Comparison of ENCODE assay signal across 18 mouse cellular contexts in genomic region chr6:48572014-48572413, GRCm38 (mm10). TPM values are rescaled to one million over a fixed set of nuclear protein-coding genes. Genes with fewer than 3 reads are reported as not detected.
DNase-seq lines count a peak whose midpoint lies in the region; ATAC-seq and TF ChIP-seq lines count a peak whose summit lies in the region.
"Had no signal": no experiment of that assay in that cellular context is flagged by ENCODE, and none has a peak within 500 bp of the region (broad histone marks: within the 10 kb centered on the region; RNA-seq: fewer than 3 reads in every experiment).

No protein-coding gene starts in this region.

- TF ChIP-seq CTCF in lung, adult 2 months (IDR thresholded peaks at IDR 0.05; ENCODE audit: insufficient read depth, low read length) = no peak
- no peak for TF ChIP-seq CTCF in heart, postnatal 0 days (IDR thresholded peaks at IDR 0.05; ENCODE audit: low read depth)
- no peak for TF ChIP-seq CTCF in small intestine, adult 2 months (IDR thresholded peaks at IDR 0.05; ENCODE audit: extremely low read depth, insufficient read length, insufficient replicate concordance, low read depth, low read length)
- TF ChIP-seq CTCF in thymus, adult 2 months (IDR thresholded peaks at IDR 0.05; ENCODE audit: borderline replicate concordance, control insufficient read depth, extremely low read depth, insufficient read depth, low read length, poor library complexity) = no peak

- no peak for TF ChIP-seq POLR2A in lung, adult 2 months (IDR thresholded peaks at IDR 0.05; ENCODE audit: borderline replicate concordance, extremely low read depth, low read depth, low read length)
- no peak for TF ChIP-seq POLR2A in small intestine, adult 2 months (IDR thresholded peaks at IDR 0.05; ENCODE audit: low read depth, low read length)
- TF ChIP-seq POLR2A in thymus, adult 2 months (IDR thresholded peaks at IDR 0.05; ENCODE audit: control insufficient read depth, extremely low read depth, insufficient read depth, low read length, poor library complexity) = no peak

- peak overlapping the region; percentile 52 for H3K9ac ChIP-seq in heart, embryonic 13.5 days
- H3K9ac ChIP-seq in heart, postnatal 0 days (replicated peaks; ENCODE audit: low read depth, low read length) = no peak overlapping the region
- H3K9ac ChIP-seq: embryonic facial prominence, embryonic 12.5 days; forebrain, embryonic 12.5 days; liver, embryonic 14.5 days; midbrain, embryonic 15.5 days had no signal

- TF ChIP-seq EP300 in heart, postnatal 0 days (IDR thresholded peaks at IDR 0.05; ENCODE audit: low read depth) = no peak

- 83% methylated on average over 5 of the region's 5 CpGs for WGBS in heart, embryonic 13.5 days
- 77% methylated on average over 5 of the region's 5 CpGs for WGBS in lung, adult 2 months
- WGBS in heart, postnatal 0 days = 85% methylated on average over 5 of the region's 5 CpGs
- WGBS in small intestine, adult 2 months = 91% methylated on average over 5 of the region's 5 CpGs
- 92% methylated on average over 5 of the region's 5 CpGs for WGBS in thymus, adult 2 months

- H3K36me3 ChIP-seq in heart, embryonic 13.5 days = no peaks in the 10 kb centered on the region
- no peaks in the 10 kb centered on the region for H3K36me3 ChIP-seq in heart, postnatal 0 days (replicated peaks; ENCODE audit: control insufficient read depth, insufficient read depth, low read length)
- H3K36me3 ChIP-seq in small intestine, adult 2 months (ENCODE audit: control insufficient read depth, insufficient read depth, low read length) = no peaks in the 10 kb centered on the region
- no peaks in the 10 kb centered on the region for H3K36me3 ChIP-seq in thymus, adult 2 months (ENCODE audit: control insufficient read depth, insufficient read depth, low read length)

- peaks cover 57% of the 10 kb centered on the region for H3K4me1 ChIP-seq in heart, embryonic 13.5 days
- peaks cover 2% of the 10 kb centered on the region; the same call in 1 of the 2 replicates for H3K4me1 ChIP-seq in lung, adult 2 months (ENCODE audit: control insufficient read depth, insufficient read depth, low read length)
- H3K4me1 ChIP-seq in heart, postnatal 0 days (ENCODE audit: control insufficient read depth, insufficient read depth) = peaks cover 20% of the 10 kb centered on the region
- peaks cover 9% of the 10 kb centered on the region for H3K4me1 ChIP-seq in small intestine, adult 2 months (ENCODE audit: control insufficient read depth, insufficient read depth, insufficient read length, low read length)
- no peaks in the 10 kb centered on the region for H3K4me1 ChIP-seq in thymus, adult 2 months (replicated peaks; ENCODE audit: control insufficient read depth, insufficient read depth, low read length)
- H3K4me1 ChIP-seq: forebrain, embryonic 12.5 days; midbrain, embryonic 15.5 days had no signal

- peak overlapping the region; percentile 83 for H3K27ac ChIP-seq in heart, embryonic 13.5 days (replicated peaks)
- peak overlapping the region; percentile 51 for H3K27ac ChIP-seq in heart, postnatal 0 days (ENCODE audit: low read depth)
- H3K27ac ChIP-seq in small intestine, adult 2 months (ENCODE audit: insufficient read depth, low read depth, low read length) = peak overlapping the region; percentile 78
- H3K27ac ChIP-seq in thymus, adult 2 months (ENCODE audit: control insufficient read depth, insufficient read depth, low read length) = no peak overlapping the region
- H3K27ac ChIP-seq: forebrain, embryonic 12.5 days; liver, embryonic 14.5 days; midbrain, embryonic 15.5 days had no signal

- no peak for DNase-seq in heart, adult 8-10 months (ENCODE audit: low spot score)
- DNase-seq in lung, adult 2 months = no peak
- DNase-seq in lung, postnatal 10 days = no peak
- DNase-seq in heart, postnatal 0 days (ENCODE audit: low spot score) = no peak
- no peak for DNase-seq in layer of hippocampus, postnatal 36 days
- no peak for DNase-seq in thymus, adult 2 months
- DNase-seq: cerebellum, postnatal 14 days had no signal

- H3K27me3 ChIP-seq in heart, embryonic 13.5 days (replicated peaks) = no peaks in the 10 kb centered on the region
- H3K27me3 ChIP-seq in heart, postnatal 0 days (ENCODE audit: control insufficient read depth, insufficient read depth, low read length) = no peaks in the 10 kb centered on the region
- no peaks in the 10 kb centered on the region for H3K27me3 ChIP-seq in small intestine, adult 2 months (ENCODE audit: control insufficient read depth, insufficient read depth, low read length)
- no peaks in the 10 kb centered on the region for H3K27me3 ChIP-seq in thymus, adult 2 months (ENCODE audit: control insufficient read depth, insufficient read depth, low read length)
- H3K27me3 ChIP-seq: embryonic facial prominence, embryonic 12.5 days; forebrain, embryonic 12.5 days; midbrain, embryonic 15.5 days had no signal

- ATAC-seq in heart, embryonic 13.5 days (ENCODE audit: extremely low read depth, insufficient number of reproducible peaks, low FRiP score, low TSS enrichment) = no peak; the same call in 1 of the 2 replicates
- no peak for ATAC-seq in heart, postnatal 0 days (ENCODE audit: insufficient read depth, low read depth)
- ATAC-seq: hindbrain, embryonic 16.5 days; midbrain, embryonic 15.5 days had no signal

- peak overlapping the region; percentile 13; the same call in 1 of the 2 replicates for H3K4me3 ChIP-seq in heart, embryonic 13.5 days
- H3K4me3 ChIP-seq in lung, adult 2 months (replicated peaks; ENCODE audit: extremely low read depth, low read depth, low read length) = peak overlapping the region; percentile 53
- H3K4me3 ChIP-seq in heart, postnatal 0 days (ENCODE audit: low read depth, low read length) = no peak overlapping the region; the same call in 1 of the 2 replicates
- peak overlapping the region; percentile 56 for H3K4me3 ChIP-seq in small intestine, adult 2 months (ENCODE audit: low read depth, low read length)
- no peak overlapping the region for H3K4me3 ChIP-seq in thymus, adult 2 months (ENCODE audit: control insufficient read depth, insufficient read depth, low read length)
- H3K4me3 ChIP-seq: embryonic facial prominence, embryonic 12.5 days; forebrain, embryonic 12.5 days; midbrain, embryonic 15.5 days had no signal

- no peaks in the 10 kb centered on the region for H3K9me3 ChIP-seq in heart, embryonic 13.5 days
- no peaks in the 10 kb centered on the region for H3K9me3 ChIP-seq in heart, postnatal 0 days (replicated peaks; ENCODE audit: control insufficient read depth, low read length)
- H3K9me3 ChIP-seq: embryonic facial prominence, embryonic 12.5 days; forebrain, embryonic 12.5 days; midbrain, embryonic 15.5 days had no signal

- H3K4me2 ChIP-seq in heart, embryonic 13.5 days = peak overlapping the region; percentile 49
- peak overlapping the region; percentile 36 for H3K4me2 ChIP-seq in heart, postnatal 0 days (ENCODE audit: low read depth, low read length)
- H3K4me2 ChIP-seq: embryonic facial prominence, embryonic 12.5 days; forebrain, embryonic 12.5 days; midbrain, embryonic 15.5 days had no signal

RNA-seq across cellular contexts. Expression of gene Rarres2, which starts 0.6 kb away (rescaled TPM):
- polyA plus RNA-seq in heart, embryonic 13.5 days (2015; fragmentation: Nextera tagmentation; extraction: Ambion mirVana) = 29.7 and 35.8 TPM in 2 replicates
- 100 to 1,000 TPM in 1 of 4 experiments, 10 to 100 TPM in 3; 62.1 to 108 (median 77.5) TPM for total RNA-seq in heart, adult 8-10 months (2022)
- polyA plus RNA-seq in lung, adult 2 months (2012; rRNA removed) = 179 and 229 TPM in 2 replicates
- 56.8 and 72.8 TPM in 2 replicates for total RNA-seq in heart, postnatal 0 days (2014; rRNA removed; ENCODE audit: low replicate concordance)
- 65.7 and 71.8 TPM in 2 replicates for polyA plus RNA-seq in heart, postnatal 0 days (2015; fragmentation: Nextera tagmentation; extraction: Ambion mirVana)
- 28.4 and 39.8 TPM in 2 replicates for polyA plus RNA-seq in small intestine, adult 2 months (2012; rRNA removed)
- total RNA-seq in layer of hippocampus, postnatal 36 days (2021) = 10 to 100 TPM; 12.0 to 13.5 TPM
- 17.5 and 28.8 TPM in 2 replicates for polyA plus RNA-seq in thymus, adult 2 months (2012; rRNA removed)

RNA-seq across cellular contexts. Expression of gene Gm45021, which starts 17.4 kb away (rescaled TPM):
- polyA plus RNA-seq in heart, embryonic 13.5 days (2015; fragmentation: Nextera tagmentation; extraction: Ambion mirVana) = 0.86 TPM in 1 of 2 replicates, not detected in the other
- total RNA-seq in heart, adult 8-10 months (2022) = not detected
- not detected in 2 replicates for polyA plus RNA-seq in lung, adult 2 months (2012; rRNA removed)
- total RNA-seq in heart, postnatal 0 days (2014; rRNA removed; ENCODE audit: low replicate concordance) = not detected in 2 replicates
- not detected in 2 replicates for polyA plus RNA-seq in heart, postnatal 0 days (2015; fragmentation: Nextera tagmentation; extraction: Ambion mirVana)
- polyA plus RNA-seq in small intestine, adult 2 months (2012; rRNA removed) = not detected in 2 replicates
- not detected for total RNA-seq in layer of hippocampus, postnatal 36 days (2021)
- not detected in 2 replicates for polyA plus RNA-seq in thymus, adult 2 months (2012; rRNA removed)
- total RNA-seq: gastrocnemius, adult 18-20 months; layer of hippocampus, adult 8-10 months had no signal
- polyA plus RNA-seq: brain, embryonic 14.5 days; embryonic facial prominence, embryonic 12.5 days; forebrain, embryonic 12.5 days; hindbrain, embryonic 16.5 days; liver, embryonic 14.5 days; midbrain, embryonic 15.5 days; neural tube, embryonic 14.5 days had no signal

RNA-seq across cellular contexts. Expression of gene Lrrc61, which starts 17.4 kb away (rescaled TPM):
- 7.2 and 7.6 TPM in 2 replicates for polyA plus RNA-seq in heart, embryonic 13.5 days (2015; fragmentation: Nextera tagmentation; extraction: Ambion mirVana)
- 10 to 100 TPM; 17.7 to 20.1 (median 18.8) TPM for total RNA-seq in heart, adult 8-10 months (2022)
- polyA plus RNA-seq in lung, adult 2 months (2012; rRNA removed) = 16.8 and 19.8 TPM in 2 replicates
- total RNA-seq in heart, postnatal 0 days (2014; rRNA removed; ENCODE audit: low replicate concordance) = 3.9 and 7.6 TPM in 2 replicates
- polyA plus RNA-seq in heart, postnatal 0 days (2015; fragmentation: Nextera tagmentation; extraction: Ambion mirVana) = 3.8 and 5.8 TPM in 2 replicates
- polyA plus RNA-seq in small intestine, adult 2 months (2012; rRNA removed) = 8.7 and 12.4 TPM in 2 replicates
- total RNA-seq in layer of hippocampus, postnatal 36 days (2021) = 10 to 100 TPM; 29.4 to 35.0 TPM
- 41.4 and 58.7 TPM in 2 replicates for polyA plus RNA-seq in thymus, adult 2 months (2012; rRNA removed)

RNA-seq across cellular contexts. Expression of gene Repin1, which starts 21.7 kb away (rescaled TPM):
- 22.5 and 24.6 TPM in 2 replicates for polyA plus RNA-seq in heart, embryonic 13.5 days (2015; fragmentation: Nextera tagmentation; extraction: Ambion mirVana)
- total RNA-seq in heart, adult 8-10 months (2022) = 10 to 100 TPM; 35.5 to 40.9 (median 36.3) TPM
- polyA plus RNA-seq in lung, adult 2 months (2012; rRNA removed) = 34.2 and 42.7 TPM in 2 replicates
- 49.7 and 50.3 TPM in 2 replicates for total RNA-seq in heart, postnatal 0 days (2014; rRNA removed; ENCODE audit: low replicate concordance)
- 16.6 and 17.5 TPM in 2 replicates for polyA plus RNA-seq in heart, postnatal 0 days (2015; fragmentation: Nextera tagmentation; extraction: Ambion mirVana)
- 8.1 and 10.2 TPM in 2 replicates for polyA plus RNA-seq in small intestine, adult 2 months (2012; rRNA removed)
- total RNA-seq in layer of hippocampus, postnatal 36 days (2021) = 10 to 100 TPM; 43.6 to 47.5 TPM
- 35.3 and 40.2 TPM in 2 replicates for polyA plus RNA-seq in thymus, adult 2 months (2012; rRNA removed)

RNA-seq across cellular contexts. Expression of gene Gm44965, which starts 21.7 kb away (rescaled TPM):
- not detected in 2 replicates for polyA plus RNA-seq in heart, embryonic 13.5 days (2015; fragmentation: Nextera tagmentation; extraction: Ambion mirVana)
- 1 to 10 TPM in 2 of 4 experiments, not detected in 2; 1.0 to 2.8 TPM for total RNA-seq in heart, adult 8-10 months (2022)
- polyA plus RNA-seq in lung, adult 2 months (2012; rRNA removed) = not detected in 2 replicates
- not detected in 2 replicates for total RNA-seq in heart, postnatal 0 days (2014; rRNA removed; ENCODE audit: low replicate concordance)
- polyA plus RNA-seq in heart, postnatal 0 days (2015; fragmentation: Nextera tagmentation; extraction: Ambion mirVana) = not detected in 2 replicates
- polyA plus RNA-seq in small intestine, adult 2 months (2012; rRNA removed) = not detected in 2 replicates
- total RNA-seq in layer of hippocampus, postnatal 36 days (2021) = not detected
- polyA plus RNA-seq in thymus, adult 2 months (2012; rRNA removed) = not detected in 2 replicates
- total RNA-seq: gastrocnemius, adult 18-20 months had no signal
- polyA plus RNA-seq: brain, embryonic 14.5 days; embryonic facial prominence, embryonic 12.5 days; forebrain, embryonic 12.5 days; hindbrain, embryonic 16.5 days; liver, embryonic 14.5 days; midbrain, embryonic 15.5 days; neural tube, embryonic 14.5 days had no signal

Comparison
In these comparisons a context has a peak if more than half of its experiments do, and no peak if none do; other contexts are left out.
1. H3K4me3 ChIP-seq: peak in heart, embryonic 13.5 days (single experiment), lung, adult 2 months (single experiment) and small intestine, adult 2 months (single experiment); none in heart, postnatal 0 days (single experiment) and thymus, adult 2 months (single experiment).